Mouse (Mus musculus) ES-E14 (cell line): ENCODE measurements around the gene Glis2.

ENCODE experiments used
- HCFC1 ChIP-seq: IDR thresholded peaks from 2 replicates; pipeline ENCODE4 v1.6.1; 2012; ENCODE audit warnings: low read length, inconsistent platforms, borderline replicate concordance; ENCODE audit not compliant: insufficient read depth
- MAFK ChIP-seq: IDR thresholded peaks from 2 replicates; pipeline ENCODE4 v1.6.1; 2014; ENCODE audit warnings: mild to moderate bottlenecking, low read depth, low read length, inconsistent platforms; ENCODE audit not compliant: insufficient read depth

DNA sequence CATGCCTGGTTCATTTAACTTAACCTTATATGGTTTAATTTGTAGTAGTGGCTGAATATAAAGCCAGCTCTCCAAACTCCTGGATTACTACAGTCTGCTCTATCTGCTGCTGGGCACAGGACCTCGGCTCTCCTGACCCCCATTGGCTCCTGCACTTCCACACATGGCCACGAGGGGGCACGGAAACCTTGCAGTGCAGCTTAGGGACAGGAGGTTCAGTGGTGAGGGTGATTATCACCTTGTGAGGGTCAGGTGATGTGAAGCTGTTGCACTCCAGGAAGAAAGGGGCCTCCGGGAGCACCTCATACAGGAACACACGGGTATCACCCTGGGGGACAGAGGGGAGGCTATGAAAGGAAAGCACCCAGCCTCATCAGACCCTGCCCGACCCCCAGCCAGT, 35.4 kb downstream of the Glis2 start:
- TF ChIP-seq HCFC1 (no peak), MAFK (no peak)
